Mouse (Mus musculus): ENCODE data around the gene Gm11096. TPM values are rescaled to one million over a fixed set of nuclear protein-coding genes. Genes with fewer than 3 reads are reported as not detected.
A peak's percentile ranks its signal among the peaks of the same experiment; 100 is the strongest.

The Gm11096 gene
- polyA plus RNA-seq, 1 experiment from 2014 or later, result not detected

GRCm38 (mm10) chr17:81486388-81486787 is 44.8 kb downstream of the Gm11096 start:
- ATAC-seq (ENCODE audit: low FRiP score), result no peak
- H3K4me1 ChIP-seq (replicated peaks), result peaks cover 12% of the 10 kb centered on the region
- H3K4me3 ChIP-seq, result no peak overlapping the region
- whole genome bisulfite sequencing, result 82% methylated on average over 1 of the region's 1 CpGs
- H3K9me3 ChIP-seq, result no peaks in the 10 kb centered on the region
- H3K36me3 ChIP-seq, result no peaks in the 10 kb centered on the region
- no peaks in the 10 kb centered on the region for H3K27me3 ChIP-seq
- H3K9ac ChIP-seq, result no peak overlapping the region
- 0 out of 2 replicates have a peak overlapping the region, but pooled peaks have one; percentile 25 for H3K27ac ChIP-seq
- no peak overlapping the region for H3K4me2 ChIP-seq

Measured in hindbrain, embryonic 13.5 days (tissue).